Mouse (Mus musculus) effector memory CD4-positive, alpha-beta T cell, adult 5 months (primary cell): Measurements from ENCODE around the gene Hkdc1. TPM values are rescaled to one million over a fixed set of nuclear protein-coding genes. Genes with fewer than 3 reads are reported as not detected.

Experiments used
- polyA plus RNA-seq: library from polyadenylated mRNA; unstranded; fragments of 100-300 nt; shearing (Covaris generic); gene quantifications from one replicate; pipeline ENCODE4 v1.2.1, GENCODE M21; 2017

Hkdc1 gene
- polyA plus RNA-seq = not detected

GRCm38 (mm10) chr10:62422255-62422654 lies at the start of gene Hkdc1:
TSS of gene Hkdc1 (minus strand) at chr10:62422491.

GRCm38 (mm10) chr10:62449364-62450279 lies 27.3 kb upstream of the Hkdc1 start, which contains the start of the genes 4930507D05Rik and Supv3l1:
TSS of gene 4930507D05Rik (plus strand) at chr10:62449489.
TSS of gene Supv3l1 (minus strand) at chr10:62449738.

GRCm38 (mm10) chr10:62379808-62380207 lies 42.5 kb downstream of the Hkdc1 start, which contains the start of gene Hk1:
TSS of gene Hk1 (minus strand) at chr10:62379908.

Other genes with a start within 250 kb of the Hkdc1 start
- 0.10 TPM for gene Tspan15, start 191.2 kb downstream of the Hkdc1 start, polyA plus RNA-seq
- not detected for gene Tacr2, start 170.1 kb downstream of the Hkdc1 start, polyA plus RNA-seq
- 81.8 TPM for gene Hk1, start 42.6 kb downstream of the Hkdc1 start, polyA plus RNA-seq
- gene 4930507D05Rik, start 27.0 kb upstream of the Hkdc1 start, polyA plus RNA-seq = 0.35 TPM
- 22.1 TPM for gene Supv3l1, start 27.2 kb upstream of the Hkdc1 start, polyA plus RNA-seq
- 42.3 TPM for gene Vps26a, start 64.3 kb upstream of the Hkdc1 start, polyA plus RNA-seq
- gene Srgn, start 105.0 kb upstream of the Hkdc1 start, polyA plus RNA-seq = 2,357 TPM
- 25.2 TPM for gene Kif1bp, start 156.0 kb upstream of the Hkdc1 start, polyA plus RNA-seq
- 54.4 TPM for gene Ddx21, start 179.8 kb upstream of the Hkdc1 start, polyA plus RNA-seq
- gene Ddx50, start 228.7 kb upstream of the Hkdc1 start, polyA plus RNA-seq = 167 TPM